Mouse (Mus musculus): Measurements from ENCODE around the gene Samd4b. TPM values are rescaled to one million over a fixed set of nuclear protein-coding genes. Genes with fewer than 3 reads are reported as not detected.
A peak's percentile ranks its signal among the peaks of the same experiment; 100 is the strongest.
"Not testable (repeated sequence)": the region's sequence is repeated elsewhere in the genome, so short reads cannot be mapped to it uniquely, and the experiment has no call there.

The Samd4b gene
- polyA plus RNA-seq, 2 experiments, result 4.5 to 12.0 TPM

DNA sequence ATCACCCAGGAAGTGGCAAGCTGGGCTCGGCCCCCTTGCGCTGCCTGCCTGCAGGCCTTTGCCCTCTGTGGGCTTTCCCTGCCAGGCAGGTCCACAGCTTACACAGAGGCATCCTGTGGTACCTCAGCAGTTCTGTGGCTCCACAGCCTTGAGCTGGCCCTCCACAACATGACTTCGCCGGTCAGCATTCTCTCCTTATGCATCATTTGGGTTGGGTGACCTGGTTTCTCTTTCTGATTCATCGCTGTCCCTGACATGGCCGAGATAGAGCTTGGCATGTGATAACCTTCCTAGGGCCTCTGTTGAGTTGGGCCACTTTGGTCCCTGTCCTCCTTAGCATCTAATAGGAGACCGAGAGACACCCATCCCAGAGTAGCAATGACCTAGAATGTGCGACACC, 8.0 kb upstream of the Samd4b start:
- no peaks in the 10 kb centered on the region for H3K36me3 ChIP-seq (replicated peaks; ENCODE audit: control insufficient read depth, insufficient read depth, low read depth)
- DNase-seq (ENCODE audit: low read depth in 3 of 3, low spot score in 3 of 3), result no peak
- 76% methylated on average over 8 of the region's 8 CpGs for WGBS (ENCODE audit: insufficient replicate concordance)

DNA sequence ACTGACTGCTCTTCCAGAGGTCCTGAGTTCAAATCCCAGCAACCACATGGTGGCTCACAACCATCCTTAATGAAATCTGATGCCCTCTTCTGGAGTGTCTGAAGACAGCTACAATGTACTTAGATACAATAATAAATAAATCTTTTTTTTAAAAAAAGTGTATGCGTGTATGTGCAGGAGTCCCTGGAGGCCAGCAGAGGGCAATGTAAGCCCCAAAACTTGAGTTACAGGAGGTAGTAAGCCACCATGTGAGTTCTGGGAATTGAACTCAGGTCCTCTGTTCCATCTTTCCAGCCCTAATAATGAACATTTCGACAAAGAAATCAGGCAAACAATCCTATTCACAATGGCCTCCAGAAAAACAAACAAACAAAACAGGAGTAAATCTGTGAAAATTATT, 5.8 kb upstream of the Samd4b start:
- H3K27ac ChIP-seq; H3K4me3 ChIP-seq (ENCODE audit: insufficient read depth in 1 of 2, low read depth in 2 of 2, low read length in 2 of 2); H3K9ac ChIP-seq (replicated peaks); H3K9me3 ChIP-seq (ENCODE audit: control insufficient read depth, low read length); H3K27me3 ChIP-seq (ENCODE audit: control insufficient read depth, insufficient read depth, low read length); ATAC-seq (ENCODE audit: insufficient read depth); H3K4me2 ChIP-seq (ENCODE audit: low read depth); H3K4me1 ChIP-seq (replicated peaks; ENCODE audit: control insufficient read depth in 2 of 2, insufficient read depth in 2 of 2, low read length in 1 of 2); DNase-seq (ENCODE audit: low read depth in 3 of 3, low spot score in 3 of 3); H3K36me3 ChIP-seq (replicated peaks; ENCODE audit: control insufficient read depth, insufficient read depth, low read depth): not testable (repeated sequence)
- TF ChIP-seq CTCF (IDR thresholded peaks at IDR 0.05; ENCODE audit: low read depth), result peak; percentile 28; the same call in 1 of the 2 replicates
- 60% methylated on average over 2 of the region's 2 CpGs for WGBS (ENCODE audit: insufficient replicate concordance)

More for the DNA sequence above, 8.0 kb upstream of the Samd4b start:
- no peak for ATAC-seq (ENCODE audit: insufficient read depth)
- TF ChIP-seq EP300 (IDR thresholded peaks at IDR 0.05; ENCODE audit: low read depth) (no peak), CTCF (IDR thresholded peaks at IDR 0.05; ENCODE audit: low read depth) (no peak)
- Histone ChIP-seq H3K27me3 (ENCODE audit: control insufficient read depth, insufficient read depth, low read length) (no peaks in the 10 kb centered on the region), H3K9ac (replicated peaks) (no peak overlapping the region), H3K4me2 (ENCODE audit: low read depth) (no peak overlapping the region), H3K9me3 (ENCODE audit: control insufficient read depth, low read length) (no peaks in the 10 kb centered on the region), H3K27ac (no peak overlapping the region), H3K4me3 (ENCODE audit: insufficient read depth in 1 of 2, low read depth in 2 of 2, low read length in 2 of 2) (no peak overlapping the region), H3K4me1 (replicated peaks; ENCODE audit: control insufficient read depth in 2 of 2, insufficient read depth in 2 of 2, low read length in 1 of 2) (no peaks in the 10 kb centered on the region)

DNA sequence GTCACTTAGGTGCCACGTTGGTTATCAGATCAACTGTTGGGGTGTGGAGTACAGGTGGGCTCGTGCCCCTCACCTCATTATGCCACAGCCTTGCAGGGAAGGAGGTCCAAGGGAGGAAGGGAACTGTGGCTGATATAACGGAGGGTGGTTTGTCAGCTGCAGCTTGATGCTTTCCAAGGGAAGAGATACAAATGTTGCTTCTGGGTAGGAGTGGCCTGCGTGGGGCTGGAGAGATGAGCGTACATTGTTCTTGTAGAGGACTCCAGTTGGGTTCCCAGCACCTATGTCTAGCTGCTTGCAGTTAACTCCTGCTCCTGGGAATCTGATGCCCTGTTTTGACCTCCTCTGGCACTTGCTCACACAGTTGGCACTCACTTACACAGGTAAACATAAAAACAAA, 5.2 kb upstream of the Samd4b start:
- Histone ChIP-seq H3K4me1 (replicated peaks; ENCODE audit: control insufficient read depth in 2 of 2, insufficient read depth in 2 of 2, low read length in 1 of 2) (peaks cover 0 to 2% of the 10 kb centered on the region in 2 experiments; a peak in 1 of 4 replicates), H3K27ac (no peak overlapping the region), H3K9ac (replicated peaks) (no peak overlapping the region), H3K4me3 (ENCODE audit: insufficient read depth in 1 of 2, low read depth in 2 of 2, low read length in 2 of 2) (no peak overlapping the region), H3K27me3 (ENCODE audit: control insufficient read depth, insufficient read depth, low read length) (no peaks in the 10 kb centered on the region), H3K4me2 (ENCODE audit: low read depth) (no peak overlapping the region), H3K36me3 (replicated peaks; ENCODE audit: control insufficient read depth, insufficient read depth, low read depth) (no peaks in the 10 kb centered on the region), H3K9me3 (ENCODE audit: control insufficient read depth, low read length) (no peaks in the 10 kb centered on the region)
- WGBS (ENCODE audit: insufficient replicate concordance), result 59% methylated on average over 5 of the region's 5 CpGs
- DNase-seq (ENCODE audit: low read depth in 3 of 3, low spot score in 3 of 3), result no peak
- no peak for TF ChIP-seq CTCF (IDR thresholded peaks at IDR 0.05; ENCODE audit: low read depth)
- no peak for TF ChIP-seq EP300 (IDR thresholded peaks at IDR 0.05; ENCODE audit: low read depth)
- no peak for ATAC-seq (ENCODE audit: insufficient read depth)

DNA sequence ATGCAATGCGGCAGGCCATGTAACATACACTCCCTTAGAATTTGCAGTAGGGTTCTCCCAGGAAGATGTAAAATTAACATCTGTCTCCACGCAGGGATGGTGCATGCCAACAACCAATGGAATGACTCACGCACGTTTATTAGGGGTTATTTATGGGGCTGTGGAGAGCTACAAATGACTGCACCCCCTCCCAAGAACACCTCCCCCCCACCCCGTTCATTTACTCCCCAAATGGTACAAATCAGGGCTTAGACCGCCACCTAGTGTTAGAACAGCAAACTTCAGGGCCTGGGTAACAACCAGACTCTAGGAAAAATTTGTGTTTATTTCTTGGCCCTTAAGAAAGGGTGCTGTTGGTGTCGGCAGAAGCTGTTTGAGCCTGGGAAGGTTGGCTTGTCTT, 3.7 kb upstream of the Samd4b start:
- H3K9ac ChIP-seq (replicated peaks), result no peak overlapping the region
- no peak overlapping the region for H3K27ac ChIP-seq
- no peak for TF ChIP-seq EP300 (IDR thresholded peaks at IDR 0.05; ENCODE audit: low read depth)
- TF ChIP-seq CTCF (IDR thresholded peaks at IDR 0.05; ENCODE audit: low read depth), result peak; percentile 76
- no peaks in the 10 kb centered on the region for H3K27me3 ChIP-seq (ENCODE audit: control insufficient read depth, insufficient read depth, low read length)
- DNase-seq (ENCODE audit: low read depth in 3 of 3, low spot score in 3 of 3), result no peak
- H3K4me2 ChIP-seq (ENCODE audit: low read depth), result no peak overlapping the region
- no peak overlapping the region for H3K4me3 ChIP-seq (ENCODE audit: insufficient read depth in 1 of 2, low read depth in 2 of 2, low read length in 2 of 2)
- H3K36me3 ChIP-seq (replicated peaks; ENCODE audit: control insufficient read depth, insufficient read depth, low read depth), result no peaks in the 10 kb centered on the region
- H3K9me3 ChIP-seq (ENCODE audit: control insufficient read depth, low read length), result no peaks in the 10 kb centered on the region
- WGBS (ENCODE audit: insufficient replicate concordance), result 24% methylated on average over 7 of the region's 7 CpGs
- H3K4me1 ChIP-seq (replicated peaks; ENCODE audit: control insufficient read depth in 2 of 2, insufficient read depth in 2 of 2, low read length in 1 of 2), result peaks cover under 1 to 8% of the 10 kb centered on the region in 2 experiments
- no peak for ATAC-seq (ENCODE audit: insufficient read depth)

DNA sequence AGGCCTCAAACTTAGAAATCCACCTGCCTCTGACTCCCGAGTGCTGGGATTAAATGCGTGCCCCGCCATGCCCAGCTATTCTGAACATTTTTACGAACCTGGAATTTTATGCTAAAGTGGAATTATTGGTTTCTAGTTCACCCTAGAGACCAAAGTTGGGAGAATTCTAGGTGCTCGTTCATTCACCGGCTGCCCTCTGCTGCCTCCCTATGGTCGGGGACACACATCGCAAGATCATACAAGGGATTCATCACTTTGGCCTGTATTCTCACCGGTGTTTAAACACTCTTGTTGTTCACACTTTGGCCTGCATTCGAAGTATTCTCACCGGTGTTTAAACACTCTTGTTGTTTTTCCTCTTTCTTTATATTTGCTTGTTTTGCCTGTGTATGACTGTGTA, 3.1 kb upstream of the Samd4b start:
- TF ChIP-seq CTCF (IDR thresholded peaks at IDR 0.05; ENCODE audit: low read depth) (peak; percentile 93), EP300 (IDR thresholded peaks at IDR 0.05; ENCODE audit: low read depth) (no peak)
- Histone ChIP-seq H3K9ac (replicated peaks) (no peak overlapping the region), H3K9me3 (ENCODE audit: control insufficient read depth, low read length) (no peaks in the 10 kb centered on the region), H3K4me1 (replicated peaks; ENCODE audit: control insufficient read depth in 2 of 2, insufficient read depth in 2 of 2, low read length in 1 of 2) (peaks cover 7 to 14% of the 10 kb centered on the region in 2 experiments), H3K4me3 (ENCODE audit: insufficient read depth in 1 of 2, low read depth in 2 of 2, low read length in 2 of 2) (no peak overlapping the region), H3K36me3 (replicated peaks; ENCODE audit: control insufficient read depth, insufficient read depth, low read depth) (no peaks in the 10 kb centered on the region), H3K4me2 (ENCODE audit: low read depth) (no peak overlapping the region), H3K27ac (no peak overlapping the region), H3K27me3 (ENCODE audit: control insufficient read depth, insufficient read depth, low read length) (no peaks in the 10 kb centered on the region)
- no peak for ATAC-seq (ENCODE audit: insufficient read depth)
- WGBS (ENCODE audit: insufficient replicate concordance), result 6% methylated on average over 11 of the region's 11 CpGs
- peak in 1 of 3 experiments; percentile 58 for DNase-seq (ENCODE audit: low read depth in 3 of 3, low spot score in 3 of 3)
